Mouse (Mus musculus) stomach, embryonic 15.5 days (tissue): ENCODE measurements at regions not wholly inside any gene's neighbourhood (a gene's known extent, or its start where the extent isn't known, plus 50 kb on each side); places are given as distances from the start of the nearest gene placed in this dataset.

Experiments
- ATAC-seq: fragments of 200-750 bp; cut with Nextera tagmentation; 2 replicates; pipeline ENCODE4 v1.8.0; 2017; ENCODE audit warnings: low read depth, moderate number of reproducible peaks, moderate TSS enrichment; ENCODE audit not compliant: insufficient read depth, low FRiP score
- H3K27ac ChIP-seq: fragments of 300-500 bp; sonication (generic); 2 replicates; pipeline ENCODE4 v1.5.1; 2015; ENCODE audit warnings: mild to moderate bottlenecking, inconsistent platforms
- H3K27me3 ChIP-seq: fragments of 300-500 bp; sonication (generic); replicated peaks from 2 replicates; pipeline ENCODE4 v1.6.1; 2015; ENCODE audit warnings: inconsistent platforms
- H3K36me3 ChIP-seq: fragments of 300-500 bp; sonication (generic); 2 replicates; pipeline ENCODE4 v1.6.1; 2015; ENCODE audit warnings: inconsistent platforms
- H3K4me1 ChIP-seq: fragments of 300-500 bp; sonication (generic); 2 replicates; pipeline ENCODE4 v1.6.1; 2015; ENCODE audit warnings: inconsistent platforms
- H3K4me2 ChIP-seq: fragments of 300-500 bp; sonication (generic); 2 replicates; pipeline ENCODE4 v1.6.1; 2015; ENCODE audit warnings: mild to moderate bottlenecking, inconsistent platforms
- H3K4me3 ChIP-seq: fragments of 300-500 bp; sonication (generic); replicated peaks from 2 replicates; pipeline ENCODE4 v1.5.1; 2015; ENCODE audit warnings: inconsistent platforms
- H3K9ac ChIP-seq: fragments of 300-500 bp; sonication (generic); 2 replicates; pipeline ENCODE4 v1.6.1; 2015; ENCODE audit warnings: inconsistent platforms
- H3K9me3 ChIP-seq: fragments of 300-500 bp; sonication (generic); 2 replicates; pipeline ENCODE4 v1.6.1; 2016; ENCODE audit warnings: inconsistent platforms
- WGBS: fragments of 180-500 bp; shearing (Covaris S2); methylation state at CpG from one replicate; pipeline ENCODE4 v1.1.7; 2015; 5-methylcytosine and 5-hydroxymethylcytosine counted together

- Histone ChIP-seq H3K36me3 (no peaks in the 10 kb centered on the region), H3K9me3 (no peaks in the 10 kb centered on the region), H3K4me3 (no peak overlapping the region), H3K27ac (no peak overlapping the region), H3K4me1 (no peaks in the 10 kb centered on the region), H3K9ac (no peak overlapping the region), H3K27me3 (no peaks in the 10 kb centered on the region), H3K4me2 (no peak overlapping the region)
- ATAC-seq: peak; percentile 31; the same call in 1 of the 2 replicates
- 21% methylated on average over 1 of the region's 1 CpGs for WGBS
Measured at GRCm38 (mm10) chr5:97330074-97330473, 62.1 kb downstream of the Naa11 start.

- H3K4me1 ChIP-seq: no peaks in the 10 kb centered on the region
- H3K36me3 ChIP-seq: no peaks in the 10 kb centered on the region
- WGBS: 78% methylated on average over 5 of the region's 5 CpGs
Measured at GRCm38 (mm10) chr5:97325831-97326230, 66.3 kb downstream of the Naa11 start.

GRCm38 (mm10) chr5:97323873-97324272 is 68.3 kb downstream of the Naa11 start:
- ATAC-seq: no peak
- H3K4me3 ChIP-seq: no peak overlapping the region
- no peak overlapping the region for H3K4me2 ChIP-seq
- no peaks in the 10 kb centered on the region for H3K4me1 ChIP-seq
- no peak overlapping the region for H3K27ac ChIP-seq
- no peak overlapping the region for H3K9ac ChIP-seq
- 53% methylated on average over 3 of the region's 3 CpGs for WGBS
- H3K36me3 ChIP-seq: no peaks in the 10 kb centered on the region
- H3K9me3 ChIP-seq: no peaks in the 10 kb centered on the region
- H3K27me3 ChIP-seq: no peaks in the 10 kb centered on the region

More at GRCm38 (mm10) chr5:97325831-97326230, 66.3 kb downstream of the Naa11 start:
- H3K9ac ChIP-seq: no peak overlapping the region
- no peak overlapping the region for H3K4me2 ChIP-seq
- no peaks in the 10 kb centered on the region for H3K9me3 ChIP-seq
- H3K27me3 ChIP-seq: no peaks in the 10 kb centered on the region
- no peak for ATAC-seq
- H3K4me3 ChIP-seq: no peak overlapping the region
- H3K27ac ChIP-seq: no peak overlapping the region

- ATAC-seq: no peak
- H3K9me3 ChIP-seq: no peaks in the 10 kb centered on the region
- no peak overlapping the region for H3K4me2 ChIP-seq
- no peak overlapping the region for H3K9ac ChIP-seq
- H3K27me3 ChIP-seq: no peaks in the 10 kb centered on the region
- no peaks in the 10 kb centered on the region for H3K4me1 ChIP-seq
- WGBS: 82% methylated on average over 2 of the region's 2 CpGs
- no peaks in the 10 kb centered on the region for H3K36me3 ChIP-seq
- no peak overlapping the region for H3K27ac ChIP-seq
- H3K4me3 ChIP-seq: no peak overlapping the region
Measured at GRCm38 (mm10) chr5:97319816-97320487, 72.2 kb downstream of the Naa11 start.

GRCm38 (mm10) chr5:97306902-97307301 is 85.3 kb downstream of the Naa11 start:
- Histone ChIP-seq H3K4me1 (no peaks in the 10 kb centered on the region), H3K9ac (no peak overlapping the region), H3K27me3 (no peaks in the 10 kb centered on the region), H3K27ac (no peak overlapping the region), H3K36me3 (no peaks in the 10 kb centered on the region), H3K9me3 (no peaks in the 10 kb centered on the region), H3K4me2 (no peak overlapping the region), H3K4me3 (no peak overlapping the region)
- WGBS: 80% methylated on average over 4 of the region's 4 CpGs
- ATAC-seq: no peak

GRCm38 (mm10) chr5:97304921-97305320 is 87.3 kb downstream of the Naa11 start:
- no peaks in the 10 kb centered on the region for H3K36me3 ChIP-seq
- H3K27ac ChIP-seq: no peak overlapping the region
- no peak overlapping the region for H3K4me3 ChIP-seq
- 74% methylated on average over 4 of the region's 4 CpGs for WGBS
- H3K27me3 ChIP-seq: no peaks in the 10 kb centered on the region
- no peaks in the 10 kb centered on the region for H3K4me1 ChIP-seq
- H3K9ac ChIP-seq: no peak overlapping the region
- H3K4me2 ChIP-seq: no peak overlapping the region
- ATAC-seq: no peak
- no peaks in the 10 kb centered on the region for H3K9me3 ChIP-seq

GRCm38 (mm10) chr5:97301621-97302020 is 90.6 kb downstream of the Naa11 start:
- WGBS: 81% methylated on average over 4 of the region's 4 CpGs
- ATAC-seq: no peak
- Histone ChIP-seq H3K27me3 (no peaks in the 10 kb centered on the region), H3K36me3 (no peaks in the 10 kb centered on the region), H3K9me3 (no peaks in the 10 kb centered on the region), H3K4me3 (no peak overlapping the region), H3K27ac (no peak overlapping the region), H3K4me1 (no peaks in the 10 kb centered on the region), H3K9ac (no peak overlapping the region), H3K4me2 (no peak overlapping the region)

GRCm38 (mm10) chr5:97300861-97301260 is 91.3 kb downstream of the Naa11 start:
- 57% methylated on average over 5 of the region's 5 CpGs for WGBS
- no peaks in the 10 kb centered on the region for H3K9me3 ChIP-seq

GRCm38 (mm10) chr5:97300114-97300840 is 91.9 kb downstream of the Naa11 start:
- H3K4me1 ChIP-seq: no peaks in the 10 kb centered on the region
- H3K9me3 ChIP-seq: no peaks in the 10 kb centered on the region
- 80% methylated on average over 6 of the region's 6 CpGs for WGBS
- no peaks in the 10 kb centered on the region for H3K36me3 ChIP-seq
- no peaks in the 10 kb centered on the region for H3K27me3 ChIP-seq
- no peak overlapping the region for H3K9ac ChIP-seq
- H3K4me3 ChIP-seq: no peak overlapping the region
- H3K4me2 ChIP-seq: no peak overlapping the region
- no peak overlapping the region for H3K27ac ChIP-seq
- ATAC-seq: no peak

More at GRCm38 (mm10) chr5:97300861-97301260, 91.3 kb downstream of the Naa11 start:
- Histone ChIP-seq H3K27me3 (no peaks in the 10 kb centered on the region), H3K9ac (no peak overlapping the region), H3K4me1 (no peaks in the 10 kb centered on the region), H3K4me2 (no peak overlapping the region), H3K36me3 (no peaks in the 10 kb centered on the region), H3K4me3 (no peak overlapping the region), H3K27ac (no peak overlapping the region)
- no peak for ATAC-seq

- Histone ChIP-seq H3K9ac (no peak overlapping the region), H3K36me3 (no peaks in the 10 kb centered on the region), H3K27me3 (no peaks in the 10 kb centered on the region), H3K4me1 (no peaks in the 10 kb centered on the region), H3K9me3 (no peaks in the 10 kb centered on the region), H3K4me2 (no peak overlapping the region), H3K27ac (no peak overlapping the region), H3K4me3 (no peak overlapping the region)
- no peak for ATAC-seq
- WGBS: 70% methylated on average over 5 of the region's 5 CpGs
Measured at GRCm38 (mm10) chr5:97299631-97300030, 92.5 kb downstream of the Naa11 start.

GRCm38 (mm10) chr5:97296213-97296612 is 96.0 kb downstream of the Naa11 start:
- WGBS: 70% methylated on average over 3 of the region's 3 CpGs
- H3K4me3 ChIP-seq: no peak overlapping the region
- peak; percentile 66 for ATAC-seq
- no peaks in the 10 kb centered on the region for H3K36me3 ChIP-seq
- H3K9ac ChIP-seq: no peak overlapping the region
- no peak overlapping the region for H3K27ac ChIP-seq
- H3K4me1 ChIP-seq: no peaks in the 10 kb centered on the region
- H3K9me3 ChIP-seq: no peaks in the 10 kb centered on the region
- H3K27me3 ChIP-seq: no peaks in the 10 kb centered on the region
- H3K4me2 ChIP-seq: no peak overlapping the region

GRCm38 (mm10) chr5:97290166-97290681 is 102.0 kb downstream of the Naa11 start:
- 52% methylated on average over 2 of the region's 2 CpGs for WGBS
- Histone ChIP-seq H3K36me3 (no peaks in the 10 kb centered on the region), H3K9me3 (no peaks in the 10 kb centered on the region), H3K4me1 (no peaks in the 10 kb centered on the region), H3K4me2 (no peak overlapping the region), H3K27me3 (no peaks in the 10 kb centered on the region), H3K4me3 (no peak overlapping the region), H3K9ac (no peak overlapping the region), H3K27ac (no peak overlapping the region)
- ATAC-seq: no peak
